In the genomic region with DNA sequence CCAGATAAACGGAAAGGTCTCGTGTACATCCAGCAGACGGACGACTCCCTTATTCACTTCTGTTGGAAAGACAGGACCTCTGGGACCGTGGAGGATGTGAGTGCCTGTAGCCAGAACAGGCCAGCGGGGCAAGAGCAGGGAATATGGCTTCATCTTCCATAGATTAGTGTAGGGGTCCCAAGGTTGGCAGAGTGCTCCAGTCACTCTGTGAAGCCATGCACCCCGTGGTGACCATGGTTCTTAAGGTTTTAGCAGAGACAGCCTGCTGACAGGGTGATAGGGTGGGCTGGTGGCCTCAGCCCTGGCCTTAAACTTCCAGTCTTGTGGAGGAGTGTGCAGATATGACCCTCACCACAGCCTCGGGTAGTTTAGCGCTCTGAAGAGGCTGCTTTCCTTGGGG, we compare ENCODE assay signal across 7 mouse cellular contexts. TPM values are rescaled to one million over a fixed set of nuclear protein-coding genes. Genes with fewer than 3 reads are reported as not detected.
DNase-seq lines count a peak whose midpoint lies in the region; ATAC-seq and TF ChIP-seq lines count a peak whose summit lies in the region.

No protein-coding gene starts in this region.

- no peaks in the 10 kb centered on the region for H3K9me3 ChIP-seq in megakaryocyte, embryonic 14.5 days
- no peaks in the 10 kb centered on the region for H3K9me3 ChIP-seq in embryonic facial prominence, embryonic 12.5 days
- no peaks in the 10 kb centered on the region for H3K9me3 ChIP-seq in limb, embryonic 10.5 days (replicated peaks)

- peaks cover 53% of the 10 kb centered on the region for H3K36me3 ChIP-seq in megakaryocyte, embryonic 14.5 days (replicated peaks; ENCODE audit: low read length)
- peaks cover 42% of the 10 kb centered on the region for H3K36me3 ChIP-seq in embryonic facial prominence, embryonic 12.5 days
- H3K36me3 ChIP-seq in limb, embryonic 10.5 days, result peaks cover 45% of the 10 kb centered on the region

- DNase-seq in limb, embryonic 10.5 days (ENCODE audit: low spot score), result no peak
- no peak for DNase-seq in adrenal gland, postnatal 10 days
- no peak for DNase-seq in left cerebral cortex, postnatal 14 days (ENCODE audit: low spot score in 2 of 2)

- no peak for TF ChIP-seq POLR2A in olfactory bulb, adult 2 months (IDR thresholded peaks at IDR 0.05; ENCODE audit: insufficient read depth, low read depth, low read length)

- no peak for TF ChIP-seq CTCF in olfactory bulb, adult 2 months (IDR thresholded peaks at IDR 0.05; ENCODE audit: insufficient read depth, low read depth, low read length)

- 5% methylated on average over 9 of the region's 9 CpGs for WGBS in embryonic facial prominence, embryonic 12.5 days
- 11% methylated on average over 9 of the region's 9 CpGs for WGBS in limb, embryonic 10.5 days
- WGBS in olfactory bulb, adult 2 months, result under 1% methylated on average over 9 of the region's 9 CpGs

- no peak overlapping the region for H3K27ac ChIP-seq in embryonic facial prominence, embryonic 12.5 days
- H3K27ac ChIP-seq in limb, embryonic 10.5 days, result peak overlapping the region; percentile 95
- H3K27ac ChIP-seq in olfactory bulb, adult 2 months (ENCODE audit: insufficient read depth, low read depth, low read length), result no peak overlapping the region

- ATAC-seq in megakaryocyte, adult 5-6 weeks (ENCODE audit: poor library complexity, severe bottlenecking), result no peak
- ATAC-seq in embryonic facial prominence, embryonic 12.5 days (ENCODE audit: insufficient number of reproducible peaks, insufficient read depth, low FRiP score, low TSS enrichment), result no peak

- H3K9ac ChIP-seq in embryonic facial prominence, embryonic 12.5 days, result peak overlapping the region; percentile 95

- H3K4me3 ChIP-seq in megakaryocyte, embryonic 14.5 days (replicated peaks), result peak overlapping the region; percentile 91
- H3K4me3 ChIP-seq in embryonic facial prominence, embryonic 12.5 days, result peak overlapping the region; percentile 98
- H3K4me3 ChIP-seq in limb, embryonic 10.5 days, result peak overlapping the region; percentile 97
- peak overlapping the region; percentile 97 for H3K4me3 ChIP-seq in olfactory bulb, adult 2 months (ENCODE audit: insufficient read depth, low read depth, low read length)

- no peaks in the 10 kb centered on the region for H3K27me3 ChIP-seq in megakaryocyte, embryonic 14.5 days (replicated peaks)
- no peaks in the 10 kb centered on the region for H3K27me3 ChIP-seq in embryonic facial prominence, embryonic 12.5 days
- no peaks in the 10 kb centered on the region for H3K27me3 ChIP-seq in limb, embryonic 10.5 days (ENCODE audit: low read depth, poor library complexity, severe bottlenecking)

- H3K4me1 ChIP-seq in megakaryocyte, embryonic 14.5 days, result peaks cover 45% of the 10 kb centered on the region
- peaks cover 14% of the 10 kb centered on the region for H3K4me1 ChIP-seq in embryonic facial prominence, embryonic 12.5 days
- peaks cover 23% of the 10 kb centered on the region for H3K4me1 ChIP-seq in limb, embryonic 10.5 days
- H3K4me1 ChIP-seq in olfactory bulb, adult 2 months (ENCODE audit: control insufficient read depth, insufficient read depth, low read length), result peaks cover 25% of the 10 kb centered on the region

- intact Hi-C loops in left cerebral cortex, postnatal 14 days (cut with DNase I), result loop anchor here (1.0 kb wide), 1 partner anchor 79 kb away; no protein-coding TSS in a partner anchor

- H3K4me2 ChIP-seq in embryonic facial prominence, embryonic 12.5 days (replicated peaks), result peak overlapping the region; percentile 90

RNA-seq across cellular contexts. Expression of a gene that starts 0.9 kb away (rescaled TPM):
- 509 and 1,399 TPM in 2 replicates for polyA plus RNA-seq in megakaryocyte, embryonic 14.5 days (2012; ENCODE audit: insufficient read depth, low replicate concordance)
- 55.7 and 58.0 TPM in 2 replicates for total RNA-seq in megakaryocyte, adult 5-6 weeks (2015)
- total RNA-seq in megakaryocyte, adult 5-6 weeks (2017), result 32.0 and 39.1 TPM in 2 replicates
- polyA plus RNA-seq in embryonic facial prominence, embryonic 12.5 days (2016; fragmentation: Nextera tagmentation; extraction: Ambion mirVana), result 202 and 204 TPM in 2 replicates
- 264 and 295 TPM in 2 replicates for polyA plus RNA-seq in limb, embryonic 10.5 days (2016; fragmentation: Nextera tagmentation; extraction: Ambion mirVana)
- not detected in 2 replicates for polyA plus RNA-seq in olfactory bulb, adult 2 months (2012; ENCODE audit: insufficient read depth, insufficient read length, low replicate concordance, missing spikeins)
- total RNA-seq in adrenal gland, postnatal 10 days (2021), result 100 to 1,000 TPM; 102 to 111 TPM
- 100 to 1,000 TPM; 104 to 109 TPM for total RNA-seq in left cerebral cortex, postnatal 14 days (2021)

RNA-seq across cellular contexts. Expression of a gene that starts 53.0 kb away (rescaled TPM):
- 6.4 and 18.4 TPM in 2 replicates for polyA plus RNA-seq in megakaryocyte, embryonic 14.5 days (2012; ENCODE audit: insufficient read depth, low replicate concordance)
- 22.0 and 23.2 TPM in 2 replicates for total RNA-seq in megakaryocyte, adult 5-6 weeks (2015)
- total RNA-seq in megakaryocyte, adult 5-6 weeks (2017), result 39.8 and 62.2 TPM in 2 replicates
- polyA plus RNA-seq in embryonic facial prominence, embryonic 12.5 days (2016; fragmentation: Nextera tagmentation; extraction: Ambion mirVana), result 40.9 and 41.8 TPM in 2 replicates
- polyA plus RNA-seq in limb, embryonic 10.5 days (2016; fragmentation: Nextera tagmentation; extraction: Ambion mirVana), result 18.5 and 25.6 TPM in 2 replicates
- polyA plus RNA-seq in olfactory bulb, adult 2 months (2012; ENCODE audit: insufficient read depth, insufficient read length, low replicate concordance, missing spikeins), result not detected in 2 replicates
- total RNA-seq in adrenal gland, postnatal 10 days (2021), result 10 to 100 TPM; 30.2 to 34.0 TPM
- 10 to 100 TPM; 51.4 to 52.8 TPM for total RNA-seq in left cerebral cortex, postnatal 14 days (2021)

RNA-seq across cellular contexts. Expression of a gene that starts 53.5 kb away (rescaled TPM):
- 0.23 and 3.4 TPM in 2 replicates for polyA plus RNA-seq in megakaryocyte, embryonic 14.5 days (2012; ENCODE audit: insufficient read depth, low replicate concordance)
- 0.48 and 0.83 TPM in 2 replicates for total RNA-seq in megakaryocyte, adult 5-6 weeks (2015)
- total RNA-seq in megakaryocyte, adult 5-6 weeks (2017), result 0.18 and 4.0 TPM in 2 replicates
- 14.2 and 16.7 TPM in 2 replicates for polyA plus RNA-seq in embryonic facial prominence, embryonic 12.5 days (2016; fragmentation: Nextera tagmentation; extraction: Ambion mirVana)
- polyA plus RNA-seq in limb, embryonic 10.5 days (2016; fragmentation: Nextera tagmentation; extraction: Ambion mirVana), result 18.1 and 18.2 TPM in 2 replicates
- polyA plus RNA-seq in olfactory bulb, adult 2 months (2012; ENCODE audit: insufficient read depth, insufficient read length, low replicate concordance, missing spikeins), result not detected in 2 replicates
- 10 to 100 TPM; 35.6 to 39.0 TPM for total RNA-seq in adrenal gland, postnatal 10 days (2021)
- total RNA-seq in left cerebral cortex, postnatal 14 days (2021), result 1 to 10 TPM; 8.0 to 9.7 TPM
